In genomic region chr4:140919974-140920836, GRCm38 (mm10) we compare ENCODE assay signal across 20 mouse cellular contexts. TPM values are rescaled to one million over a fixed set of nuclear protein-coding genes. Genes with fewer than 3 reads are reported as not detected.
DNase-seq lines count a peak whose midpoint lies in the region; ATAC-seq and TF ChIP-seq lines count a peak whose summit lies in the region.
"Had no signal": no experiment of that assay in that cellular context is flagged by ENCODE, and none has a peak within 500 bp of the region (broad histone marks: within the 10 kb centered on the region; RNA-seq: fewer than 3 reads in every experiment).

No protein-coding gene starts in this region.

- no peak for TF ChIP-seq POLR2A in bone marrow, adult 2 months (IDR thresholded peaks at IDR 0.05; ENCODE audit: borderline replicate concordance, control insufficient read depth, low read depth, low read length)

- H3K4me1 ChIP-seq in heart, embryonic 10.5 days, result peaks cover 42% of the 10 kb centered on the region
- no peaks in the 10 kb centered on the region; the same call in 1 of the 2 replicates for H3K4me1 ChIP-seq in kidney, postnatal 0 days (replicated peaks; ENCODE audit: insufficient read depth, low read length)
- peaks cover 6% of the 10 kb centered on the region for H3K4me1 ChIP-seq in bone marrow, adult 2 months (ENCODE audit: control insufficient read depth, insufficient read depth, low read length)

- no peaks in the 10 kb centered on the region for H3K9me3 ChIP-seq in heart, embryonic 10.5 days
- no peaks in the 10 kb centered on the region for H3K9me3 ChIP-seq in kidney, postnatal 0 days (replicated peaks; ENCODE audit: low read length)
- H3K9me3 ChIP-seq: embryonic facial prominence, embryonic 15.5 days; heart, embryonic 15.5 days; midbrain, embryonic 10.5 days had no signal

- no peak for DNase-seq in heart, embryonic 10.5 days (ENCODE audit: low spot score)
- no peak for DNase-seq in heart, postnatal 36 days
- peak; percentile 67 for DNase-seq in kidney, postnatal 0 days (ENCODE audit: low spot score)
- no peak for DNase-seq in kidney, adult 9 months
- no peak for DNase-seq in gastrocnemius, postnatal 10 days
- no peak for DNase-seq in urinary bladder, postnatal 14 days (ENCODE audit: low spot score)
- DNase-seq: adrenal gland, postnatal 10 days; cerebellum, adult 11-12 months; cerebellum, postnatal 14 days; forebrain, postnatal 0 days; heart, adult 18-20 months; left cerebral cortex, postnatal 4 days; liver; lung, adult 18-20 months had no signal

- no peak for TF ChIP-seq CTCF in kidney, postnatal 0 days (IDR thresholded peaks at IDR 0.05; ENCODE audit: low read depth)
- TF ChIP-seq CTCF in bone marrow, adult 2 months (IDR thresholded peaks at IDR 0.05; ENCODE audit: control insufficient read depth, insufficient read depth, low read length), result no peak

- no peak overlapping the region for H3K4me2 ChIP-seq in kidney, postnatal 0 days (ENCODE audit: low read length)
- H3K4me2 ChIP-seq: embryonic facial prominence, embryonic 15.5 days; heart, embryonic 15.5 days had no signal

- no peaks in the 10 kb centered on the region for H3K36me3 ChIP-seq in heart, embryonic 10.5 days
- no peaks in the 10 kb centered on the region for H3K36me3 ChIP-seq in kidney, postnatal 0 days (ENCODE audit: insufficient read depth, low read length)
- H3K36me3 ChIP-seq: embryonic facial prominence, embryonic 15.5 days; heart, embryonic 15.5 days; midbrain, embryonic 10.5 days had no signal

- H3K9ac ChIP-seq in kidney, postnatal 0 days (ENCODE audit: low read depth, low read length), result no peak overlapping the region
- H3K9ac ChIP-seq: embryonic facial prominence, embryonic 15.5 days; forebrain, postnatal 0 days; heart, embryonic 15.5 days had no signal

- peak; percentile 61; the same call in 1 of the 2 replicates for ATAC-seq in kidney, postnatal 0 days (replicated peaks; ENCODE audit: low FRiP score, low read depth)
- 0 out of 2 replicates have a peak, but pooled peaks have one; percentile 32 for ATAC-seq in monocyte, adult 5-6 weeks (replicated peaks; ENCODE audit: insufficient number of reproducible peaks, low FRiP score, low TSS enrichment, poor library complexity, severe bottlenecking)
- ATAC-seq: forebrain, postnatal 0 days had no signal

- 0 out of 2 replicates have a peak, but pooled peaks cover 4% of the 10 kb centered on the region for H3K27me3 ChIP-seq in heart, embryonic 10.5 days (ENCODE audit: insufficient read depth, poor library complexity, severe bottlenecking)
- H3K27me3 ChIP-seq in kidney, postnatal 0 days (ENCODE audit: insufficient read depth, low read length), result no peaks in the 10 kb centered on the region
- H3K27me3 ChIP-seq: embryonic facial prominence, embryonic 15.5 days; heart, embryonic 15.5 days had no signal

- intact Hi-C loops in heart, postnatal 36 days (cut with DNase I), result no loop called here

- 59% methylated on average over 11 of the region's 11 CpGs for WGBS in heart, embryonic 10.5 days
- WGBS in kidney, postnatal 0 days, result 32% methylated on average over 11 of the region's 11 CpGs
- 10% methylated on average over 11 of the region's 11 CpGs for WGBS in bone marrow, adult 2 months

- H3K4me3 ChIP-seq in heart, embryonic 10.5 days, result no peak overlapping the region
- no peak overlapping the region for H3K4me3 ChIP-seq in kidney, postnatal 0 days (replicated peaks; ENCODE audit: low read depth, low read length)
- no peak overlapping the region for H3K4me3 ChIP-seq in bone marrow, adult 2 months (replicated peaks; ENCODE audit: control insufficient read depth, low read depth, low read length)
- H3K4me3 ChIP-seq: embryonic facial prominence, embryonic 15.5 days; heart, embryonic 15.5 days; layer of hippocampus, adult 2 months; midbrain, embryonic 10.5 days had no signal

- 0 out of 2 replicates have a peak overlapping the region, but pooled peaks have one; percentile 29 for H3K27ac ChIP-seq in heart, embryonic 10.5 days
- H3K27ac ChIP-seq in kidney, postnatal 0 days, result peak overlapping the region; percentile 42; the same call in 1 of the 2 replicates
- peak overlapping the region; percentile 44 for H3K27ac ChIP-seq in bone marrow, adult 2 months (ENCODE audit: control insufficient read depth, insufficient read depth, low read depth, low read length, poor library complexity)
- H3K27ac ChIP-seq: embryonic facial prominence, embryonic 15.5 days; heart, embryonic 15.5 days; layer of hippocampus, adult 2 months; midbrain, embryonic 10.5 days had no signal

RNA-seq across cellular contexts. Expression of gene Padi2, which starts 14.1 kb away (rescaled TPM):
- 2.9 and 6.3 TPM in 2 replicates for polyA plus RNA-seq in heart, embryonic 10.5 days (2016; fragmentation: Nextera tagmentation; extraction: Ambion mirVana)
- 1 to 10 TPM in 1 of 2 experiments, under 1 TPM in 1; 0.56 to 1.0 TPM for total RNA-seq in heart, postnatal 36 days (2021)
- 21.1 and 21.8 TPM in 2 replicates for polyA plus RNA-seq in kidney, postnatal 0 days (2015; fragmentation: Nextera tagmentation; extraction: Ambion mirVana)
- polyA plus RNA-seq in bone marrow, adult 2 months (2011; ENCODE audit: insufficient read depth, insufficient read length, low replicate concordance, missing spikeins), result 5.6 and 11.4 TPM in 2 replicates
- 41.3 to 73.2 TPM (median 47.7 TPM) in 3 replicates for total RNA-seq in monocyte, adult 5-6 weeks (2017)
- total RNA-seq in gastrocnemius, postnatal 10 days (2021), result 100 to 1,000 TPM in 1 of 2 experiments, 10 to 100 TPM in 1; 96.8 to 105 TPM

RNA-seq across cellular contexts. Expression of gene Sdhb, which starts 40.8 kb away (rescaled TPM):
- polyA plus RNA-seq in heart, embryonic 10.5 days (2016; fragmentation: Nextera tagmentation; extraction: Ambion mirVana), result 605 and 778 TPM in 2 replicates
- total RNA-seq in heart, postnatal 36 days (2021), result 1,000 to 10,000 TPM; 1,261 to 1,268 TPM
- polyA plus RNA-seq in kidney, postnatal 0 days (2015; fragmentation: Nextera tagmentation; extraction: Ambion mirVana), result 660 and 674 TPM in 2 replicates
- polyA plus RNA-seq in bone marrow, adult 2 months (2011; ENCODE audit: insufficient read depth, insufficient read length, low replicate concordance, missing spikeins), result 33.6 and 65.3 TPM in 2 replicates
- total RNA-seq in monocyte, adult 5-6 weeks (2017), result 122 to 131 TPM (median 125 TPM) in 3 replicates
- total RNA-seq in gastrocnemius, postnatal 10 days (2021), result 100 to 1,000 TPM; 406 to 464 TPM

Comparison
In these comparisons a context has a peak if more than half of its experiments do, and no peak if none do; other contexts are left out.
1. RNA of gene Padi2, which starts 14.1 kb away (total RNA-seq): 96.8 to 105 TPM in gastrocnemius, postnatal 10 days and 41.3 to 73.2 TPM in monocyte, adult 5-6 weeks; 0.56 to 1.0 TPM in heart, postnatal 36 days; every median in the first group is over 10 times any median in the second.
2. Peak in every context shown above with its lines, with median percentiles within 50 percentile points of each other: H3K27ac ChIP-seq.